Mouse (Mus musculus) hindbrain, embryonic 14.5 days (tissue): ENCODE results near the gene Nell1. TPM values are rescaled to one million over a fixed set of nuclear protein-coding genes. Genes with fewer than 3 reads are reported as not detected.

Experiments used
- ATAC-seq: fragments of 200-750 bp; cut with Nextera tagmentation; 2 replicates; pipeline ENCODE4 v1.8.0; 2017; ENCODE audit warnings: moderate number of reproducible peaks, mild to moderate bottlenecking, moderate TSS enrichment, moderate library complexity; ENCODE audit not compliant: low FRiP score
- DNase-seq: peaks from one replicate; pipeline ENCODE4 v3.0.0-alpha.2; 2015; ENCODE audit warnings: low spot score
- H3K27ac ChIP-seq: fragments of 300-500 bp; sonication (generic); 2 replicates; pipeline ENCODE4 v1.5.1; 2014; ENCODE audit warnings: mild to moderate bottlenecking, moderate library complexity
- H3K27me3 ChIP-seq: fragments of 300-500 bp; sonication (generic); 2 replicates; pipeline ENCODE4 v1.6.1; 2014; ENCODE audit warnings: mild to moderate bottlenecking, low read length, mixed read lengths; ENCODE audit not compliant: control insufficient read depth, insufficient read depth
- H3K36me3 ChIP-seq: fragments of 300-500 bp; sonication (generic); replicated peaks from 2 replicates; pipeline ENCODE4 v1.6.1; 2014; ENCODE audit not compliant: control insufficient read depth, insufficient read depth
- H3K4me1 ChIP-seq: fragments of 300-500 bp; sonication (generic); replicated peaks from 2 replicates; pipeline ENCODE4 v1.6.1; 2014; ENCODE audit warnings: antibody characterized with exemption, low read length, mixed read lengths; ENCODE audit not compliant: control insufficient read depth, insufficient read depth
- H3K4me2 ChIP-seq: fragments of 300-500 bp; sonication (generic); replicated peaks from 2 replicates; pipeline ENCODE4 v1.6.1; 2014; ENCODE audit warnings: mild to moderate bottlenecking, moderate library complexity
- H3K4me3 ChIP-seq: fragments of 300-500 bp; sonication (generic); replicated peaks from 2 replicates; pipeline ENCODE4 v1.5.1; 2014; ENCODE audit warnings: mild to moderate bottlenecking, low read length
- H3K9ac ChIP-seq: fragments of 300-500 bp; sonication (generic); 2 replicates; pipeline ENCODE4 v1.6.1; 2014
- H3K9me3 ChIP-seq: fragments of 300-500 bp; sonication (generic); 2 replicates; pipeline ENCODE4 v1.6.1; 2016; ENCODE audit warnings: low read length; ENCODE audit not compliant: control insufficient read depth
- WGBS: fragments of 180-500 bp; shearing (Covaris S2); extraction: QIAGEN DNeasy Blood & Tissue Kit; methylation state at CpG from one replicate; pipeline ENCODE4 v1.1.7; 2014; 5-methylcytosine and 5-hydroxymethylcytosine counted together
- polyA plus RNA-seq: library from polyadenylated mRNA; unstranded; fragments of >200 nt; fragmentation: Nextera tagmentation; extraction: Ambion mirVana; gene quantifications from 2 replicates; pipeline ENCODE4 v1.2.1, GENCODE M21; 2014

The Nell1 gene
- polyA plus RNA-seq, 1 experiment from 2014 or later = 36.0 TPM

GRCm38 (mm10) chr7:50516681-50517080 lies 542.0 kb downstream of the Nell1 start:
- ATAC-seq (no peak), DNase-seq (no peak)
- H3K4me2 ChIP-seq = no peak overlapping the region
- H3K9me3 ChIP-seq = no peaks in the 10 kb centered on the region
- H3K4me3 ChIP-seq = no peak overlapping the region
- no peak overlapping the region for H3K27ac ChIP-seq
- H3K27me3 ChIP-seq = no peaks in the 10 kb centered on the region
- H3K9ac ChIP-seq = no peak overlapping the region
- H3K4me1 ChIP-seq = no peaks in the 10 kb centered on the region
- whole genome bisulfite sequencing = 86% methylated on average over 3 of the region's 3 CpGs
- no peaks in the 10 kb centered on the region for H3K36me3 ChIP-seq

GRCm38 (mm10) chr7:50543373-50543772 lies 568.7 kb downstream of the Nell1 start:
- H3K4me1 ChIP-seq = no peaks in the 10 kb centered on the region; the same call in 1 of the 2 replicates
- no peaks in the 10 kb centered on the region for H3K9me3 ChIP-seq
- no peaks in the 10 kb centered on the region for H3K36me3 ChIP-seq
- H3K4me2 ChIP-seq = no peak overlapping the region
- DNase-seq = no peak
- no peaks in the 10 kb centered on the region for H3K27me3 ChIP-seq
- no peak overlapping the region for H3K9ac ChIP-seq
- ATAC-seq = no peak
- no peak overlapping the region for H3K27ac ChIP-seq
- WGBS = 43% methylated on average over 5 of the region's 5 CpGs
- no peak overlapping the region for H3K4me3 ChIP-seq

- H3K27ac ChIP-seq = no peak overlapping the region
- no peaks in the 10 kb centered on the region for H3K36me3 ChIP-seq
- H3K9ac ChIP-seq = no peak overlapping the region
- DNase-seq = no peak
- no peak overlapping the region for H3K4me2 ChIP-seq
- H3K4me3 ChIP-seq = no peak overlapping the region
- H3K9me3 ChIP-seq = no peaks in the 10 kb centered on the region
- no peaks in the 10 kb centered on the region for H3K27me3 ChIP-seq
- WGBS = 74% methylated on average over 3 of the region's 3 CpGs
- no peaks in the 10 kb centered on the region; the same call in 1 of the 2 replicates for H3K4me1 ChIP-seq
- ATAC-seq = no peak
Measured at GRCm38 (mm10) chr7:50549572-50549971, 574.9 kb downstream of the Nell1 start.

GRCm38 (mm10) chr7:50551426-50551825 lies 576.8 kb downstream of the Nell1 start:
- H3K27me3 ChIP-seq = no peaks in the 10 kb centered on the region
- H3K36me3 ChIP-seq = no peaks in the 10 kb centered on the region
- WGBS = 81% methylated on average over 4 of the region's 4 CpGs
- H3K4me2 ChIP-seq = no peak overlapping the region
- H3K4me1 ChIP-seq = no peaks in the 10 kb centered on the region
- no peaks in the 10 kb centered on the region for H3K9me3 ChIP-seq
- DNase-seq = no peak
- H3K9ac ChIP-seq = no peak overlapping the region
- no peak overlapping the region for H3K27ac ChIP-seq
- H3K4me3 ChIP-seq = no peak overlapping the region
- no peak for ATAC-seq

GRCm38 (mm10) chr7:50562708-50563107 lies 588.0 kb downstream of the Nell1 start:
- Histone ChIP-seq H3K9ac (no peak overlapping the region), H3K36me3 (no peaks in the 10 kb centered on the region), H3K9me3 (no peaks in the 10 kb centered on the region), H3K27ac (no peak overlapping the region), H3K4me3 (no peak overlapping the region), H3K4me1 (no peaks in the 10 kb centered on the region), H3K4me2 (no peak overlapping the region), H3K27me3 (no peaks in the 10 kb centered on the region)
- no peak for DNase-seq
- no peak for ATAC-seq
- 82% methylated on average over 3 of the region's 3 CpGs for WGBS

- 65% methylated on average over 7 of the region's 7 CpGs for WGBS
- H3K36me3 ChIP-seq = no peaks in the 10 kb centered on the region
Measured at GRCm38 (mm10) chr7:50573841-50574240, 599.2 kb downstream of the Nell1 start.

GRCm38 (mm10) chr7:50588642-50589424 lies 614.2 kb downstream of the Nell1 start:
- Histone ChIP-seq H3K27ac (no peak overlapping the region), H3K4me3 (no peak overlapping the region), H3K27me3 (no peaks in the 10 kb centered on the region), H3K9me3 (no peaks in the 10 kb centered on the region), H3K4me1 (peaks cover 5% of the 10 kb centered on the region; the same call in 1 of the 2 replicates), H3K4me2 (no peak overlapping the region), H3K9ac (no peak overlapping the region), H3K36me3 (no peaks in the 10 kb centered on the region)
- WGBS = 54% methylated on average over 8 of the region's 8 CpGs
- DNase-seq (no peak), ATAC-seq (no peak)

More at GRCm38 (mm10) chr7:50573841-50574240, 599.2 kb downstream of the Nell1 start:
- no peaks in the 10 kb centered on the region for H3K4me1 ChIP-seq
- no peak overlapping the region for H3K4me2 ChIP-seq
- no peak overlapping the region for H3K4me3 ChIP-seq
- DNase-seq = no peak
- no peaks in the 10 kb centered on the region for H3K9me3 ChIP-seq
- H3K27me3 ChIP-seq = no peaks in the 10 kb centered on the region
- no peak for ATAC-seq
- no peak overlapping the region for H3K27ac ChIP-seq
- H3K9ac ChIP-seq = no peak overlapping the region

GRCm38 (mm10) chr7:50598890-50599289 lies 624.2 kb downstream of the Nell1 start, which contains the start of gene 4933405O20Rik:
4933405O20Rik (plus strand) TSS chr7:50599190.
- no peak within 1 kb of the TSS for H3K4me2 ChIP-seq
- WGBS = 82% methylated on average over 3 of the region's 3 CpGs
- no peaks in the 10 kb centered on the region for H3K9me3 ChIP-seq
- H3K27me3 ChIP-seq = no peaks in the 10 kb centered on the region
- H3K27ac ChIP-seq = no peak within 1 kb of the TSS
- no peak within 1 kb of the TSS for H3K9ac ChIP-seq
- DNase-seq = no peak
- H3K36me3 ChIP-seq = no peaks in the 10 kb centered on the region
- no peak for ATAC-seq
- no peak within 1 kb of the TSS for H3K4me3 ChIP-seq
- H3K4me1 ChIP-seq = no peaks in the 10 kb centered on the region

- Histone ChIP-seq H3K9ac (no peak overlapping the region), H3K27me3 (no peaks in the 10 kb centered on the region), H3K36me3 (no peaks in the 10 kb centered on the region), H3K9me3 (no peaks in the 10 kb centered on the region), H3K4me2 (no peak overlapping the region), H3K27ac (no peak overlapping the region), H3K4me3 (no peak overlapping the region), H3K4me1 (no peaks in the 10 kb centered on the region)
- no peak for ATAC-seq
- 58% methylated on average over 2 of the region's 2 CpGs for WGBS
- no peak for DNase-seq
Measured at GRCm38 (mm10) chr7:50614101-50614500, 639.4 kb downstream of the Nell1 start.
